Mouse (Mus musculus): Measurements from ENCODE around the gene Slc36a4. TPM values are rescaled to one million over a fixed set of nuclear protein-coding genes. Genes with fewer than 3 reads are reported as not detected.

The Slc36a4 gene
- polyA plus RNA-seq, 1 experiment from 2014 or later = 10.0 TPM

DNA sequence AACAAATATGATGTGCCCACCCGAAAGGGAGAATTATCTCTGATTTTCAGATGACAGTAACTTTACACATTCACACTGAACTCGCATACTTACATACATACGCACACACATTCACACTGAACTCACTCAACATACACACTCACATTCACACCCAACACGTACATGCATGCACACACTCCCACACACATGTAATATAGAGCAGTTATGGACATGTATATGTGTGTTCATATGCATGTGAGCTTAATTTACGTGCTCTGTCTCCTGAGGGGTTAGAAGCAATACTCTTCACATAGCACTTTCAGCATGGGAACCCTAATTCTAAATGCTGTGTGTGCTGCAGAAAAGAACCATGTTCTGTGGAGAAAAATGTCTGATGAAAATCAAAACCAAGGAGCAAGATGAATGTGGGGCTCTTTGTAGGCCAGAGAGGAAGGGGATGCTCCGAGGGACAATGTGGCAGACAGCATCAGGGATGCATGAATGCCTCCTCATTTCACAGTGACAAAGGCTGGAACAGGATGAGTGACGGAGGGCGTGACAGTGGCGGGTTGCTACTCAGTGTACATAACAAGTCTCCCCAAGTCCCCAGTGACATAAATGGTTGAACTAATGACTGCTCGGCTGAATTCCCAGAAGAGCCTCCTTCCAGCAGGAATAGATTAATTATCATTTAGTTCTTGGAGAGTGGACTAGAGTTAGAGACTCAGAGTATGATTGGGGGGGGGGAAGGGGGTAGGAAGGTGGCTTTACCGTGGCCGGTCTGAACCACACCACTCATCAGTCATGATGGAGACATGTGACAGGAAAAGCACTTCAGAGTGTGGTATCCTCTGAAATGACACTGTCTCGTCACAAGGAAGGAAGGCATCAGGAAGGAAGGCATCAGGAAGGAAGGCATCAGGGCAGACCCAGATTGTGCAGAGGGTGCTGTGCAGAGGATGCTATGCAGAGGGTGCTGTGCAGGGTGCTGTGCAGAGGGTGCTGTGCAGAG, 22.5 kb downstream of the Slc36a4 start:
- Histone ChIP-seq H3K4me3 (replicated peaks) (no peak overlapping the region), H3K9me3 (no peaks in the 10 kb centered on the region), H3K9ac (no peak overlapping the region), H3K4me2 (no peak overlapping the region), H3K36me3 (peaks cover 14% of the 10 kb centered on the region; the same call in 1 of the 2 replicates), H3K4me1 (no peaks in the 10 kb centered on the region), H3K27me3 (replicated peaks) (no peaks in the 10 kb centered on the region), H3K27ac (no peak overlapping the region)
- 75% methylated on average over 13 of the region's 13 CpGs for WGBS
- ATAC-seq (ENCODE audit: insufficient read depth, low FRiP score, low read depth) = no peak

- Histone ChIP-seq H3K4me2 (no peak overlapping the region), H3K27ac (no peak overlapping the region), H3K4me1 (no peaks in the 10 kb centered on the region), H3K9me3 (no peaks in the 10 kb centered on the region), H3K27me3 (replicated peaks) (no peaks in the 10 kb centered on the region), H3K9ac (no peak overlapping the region), H3K4me3 (replicated peaks) (no peak overlapping the region), H3K36me3 (0 out of 2 replicates have a peak, but pooled peaks cover 12% of the 10 kb centered on the region)
- WGBS = 87% methylated on average over 11 of the region's 11 CpGs
- no peak for ATAC-seq (ENCODE audit: insufficient read depth, low FRiP score, low read depth)
These were observed 24.7 kb downstream of the Slc36a4 start for GRCm38 (mm10) chr9:15734056-15734866.

- H3K36me3 ChIP-seq = 0 out of 2 replicates have a peak, but pooled peaks cover 8% of the 10 kb centered on the region
- no peak overlapping the region for H3K27ac ChIP-seq
- ATAC-seq (ENCODE audit: insufficient read depth, low FRiP score, low read depth) = no peak
- H3K4me3 ChIP-seq (replicated peaks) = no peak overlapping the region
- no peaks in the 10 kb centered on the region for H3K4me1 ChIP-seq
- H3K9ac ChIP-seq = no peak overlapping the region
- 87% methylated on average over 6 of the region's 6 CpGs for WGBS
- H3K9me3 ChIP-seq = no peaks in the 10 kb centered on the region
- H3K4me2 ChIP-seq = no peak overlapping the region
- H3K27me3 ChIP-seq (replicated peaks) = no peaks in the 10 kb centered on the region
These were observed 25.3 kb downstream of the Slc36a4 start for GRCm38 (mm10) chr9:15734867-15735131.

DNA sequence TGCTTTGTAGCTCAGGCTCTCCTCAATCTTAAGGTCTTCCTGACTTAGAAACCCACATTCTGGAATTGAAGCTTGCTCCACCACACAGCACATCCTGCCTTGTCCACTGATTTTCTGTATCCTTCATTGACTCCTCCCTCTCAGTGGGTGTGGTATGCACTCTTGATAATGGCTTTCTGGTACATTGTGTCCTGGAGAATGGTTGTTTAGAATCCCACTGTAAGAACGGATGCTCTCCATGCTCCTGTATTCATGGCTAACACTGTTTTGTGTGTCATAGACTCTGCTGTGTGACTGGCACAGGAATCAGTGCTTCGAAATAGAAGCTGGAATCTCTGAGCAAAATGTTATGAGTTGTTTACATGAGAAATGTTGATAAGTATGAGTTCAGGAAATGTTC, 28.0 kb downstream of the Slc36a4 start:
- WGBS = 81% methylated on average over 2 of the region's 2 CpGs
- no peak for ATAC-seq (ENCODE audit: insufficient read depth, low FRiP score, low read depth)
- no peak overlapping the region for H3K27ac ChIP-seq
- no peaks in the 10 kb centered on the region for H3K4me1 ChIP-seq
- H3K9ac ChIP-seq = no peak overlapping the region
- H3K4me2 ChIP-seq = no peak overlapping the region
- H3K36me3 ChIP-seq = 0 out of 2 replicates have a peak, but pooled peaks cover 7% of the 10 kb centered on the region
- no peak overlapping the region for H3K4me3 ChIP-seq (replicated peaks)
- no peaks in the 10 kb centered on the region for H3K9me3 ChIP-seq
- no peaks in the 10 kb centered on the region for H3K27me3 ChIP-seq (replicated peaks)

- no peak overlapping the region for H3K9ac ChIP-seq
- no peaks in the 10 kb centered on the region for H3K27me3 ChIP-seq (replicated peaks)
- H3K4me3 ChIP-seq (replicated peaks) = no peak overlapping the region
- 71% methylated on average over 4 of the region's 4 CpGs for WGBS
- no peak overlapping the region for H3K27ac ChIP-seq
- H3K9me3 ChIP-seq = no peaks in the 10 kb centered on the region
- no peaks in the 10 kb centered on the region for H3K4me1 ChIP-seq
- no peak for ATAC-seq (ENCODE audit: insufficient read depth, low FRiP score, low read depth)
- H3K36me3 ChIP-seq = 0 out of 2 replicates have a peak, but pooled peaks cover 7% of the 10 kb centered on the region
- no peak overlapping the region for H3K4me2 ChIP-seq
These were observed 31.9 kb downstream of the Slc36a4 start for GRCm38 (mm10) chr9:15741428-15741827.

DNA sequence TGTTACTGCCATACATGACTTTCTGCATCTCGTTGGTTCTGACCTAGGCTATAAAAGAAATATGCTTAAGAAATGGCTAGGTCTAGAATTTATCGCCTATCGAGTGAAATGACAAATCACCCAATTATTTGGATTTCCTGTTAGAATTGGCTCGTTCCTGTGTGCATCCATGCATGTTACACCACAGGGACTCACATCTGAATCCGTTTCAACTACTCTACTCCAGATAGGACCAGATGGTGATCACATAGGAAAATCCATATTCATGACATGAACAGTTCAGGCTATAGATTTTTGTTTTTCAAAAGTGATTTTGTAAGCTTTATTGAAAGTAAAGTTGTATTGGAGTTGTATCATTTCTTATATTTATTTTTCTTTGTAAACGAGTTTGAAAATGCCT, 32.4 kb downstream of the Slc36a4 start:
- H3K4me3 ChIP-seq (replicated peaks) = no peak overlapping the region
- ATAC-seq (ENCODE audit: insufficient read depth, low FRiP score, low read depth) = no peak
- 76% methylated on average over 6 of the region's 6 CpGs for WGBS

DNA sequence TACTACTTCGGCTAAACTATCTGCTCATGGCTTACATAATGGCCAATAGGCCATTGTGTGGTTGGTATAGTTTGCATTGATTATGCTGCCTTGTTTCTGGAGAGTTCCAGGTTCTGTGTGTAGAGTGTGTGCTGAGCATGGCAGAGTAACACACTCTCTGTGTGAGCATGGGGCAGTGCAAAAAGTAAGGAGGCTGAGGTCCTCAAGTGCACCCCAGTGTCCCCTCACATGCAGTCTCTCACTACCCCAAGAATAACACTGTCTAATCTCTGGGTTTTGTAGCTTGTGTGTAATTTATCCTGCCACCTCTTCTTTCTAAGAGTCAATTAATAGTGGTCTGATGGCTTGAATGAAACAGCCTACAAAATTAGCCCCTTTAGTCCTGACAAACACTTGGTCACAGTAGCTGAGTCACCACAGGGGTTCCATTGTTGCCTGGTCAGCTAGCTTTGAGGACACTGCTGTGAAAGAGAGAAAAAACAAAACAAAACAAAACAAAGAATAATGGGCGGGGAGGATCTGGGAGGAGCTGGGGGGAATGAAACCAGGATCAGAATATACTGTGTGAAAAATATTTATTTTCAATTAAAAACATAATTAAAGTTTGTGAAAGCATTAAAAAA, 36.6 kb downstream of the Slc36a4 start:
- Histone ChIP-seq H3K27me3 (replicated peaks) (no peaks in the 10 kb centered on the region), H3K27ac (no peak overlapping the region), H3K9ac (no peak overlapping the region), H3K4me2 (no peak overlapping the region), H3K9me3 (no peaks in the 10 kb centered on the region), H3K4me1 (no peaks in the 10 kb centered on the region), H3K4me3 (replicated peaks) (no peak overlapping the region), H3K36me3 (no peaks in the 10 kb centered on the region)
- ATAC-seq (ENCODE audit: insufficient read depth, low FRiP score, low read depth) = no peak
- WGBS = 68% methylated on average over 2 of the region's 2 CpGs

More for the DNA sequence above, 32.4 kb downstream of the Slc36a4 start:
- Histone ChIP-seq H3K36me3 (0 out of 2 replicates have a peak, but pooled peaks cover 7% of the 10 kb centered on the region), H3K9me3 (no peaks in the 10 kb centered on the region), H3K27ac (no peak overlapping the region), H3K4me1 (no peaks in the 10 kb centered on the region), H3K27me3 (replicated peaks) (no peaks in the 10 kb centered on the region), H3K9ac (no peak overlapping the region), H3K4me2 (no peak overlapping the region)

DNA sequence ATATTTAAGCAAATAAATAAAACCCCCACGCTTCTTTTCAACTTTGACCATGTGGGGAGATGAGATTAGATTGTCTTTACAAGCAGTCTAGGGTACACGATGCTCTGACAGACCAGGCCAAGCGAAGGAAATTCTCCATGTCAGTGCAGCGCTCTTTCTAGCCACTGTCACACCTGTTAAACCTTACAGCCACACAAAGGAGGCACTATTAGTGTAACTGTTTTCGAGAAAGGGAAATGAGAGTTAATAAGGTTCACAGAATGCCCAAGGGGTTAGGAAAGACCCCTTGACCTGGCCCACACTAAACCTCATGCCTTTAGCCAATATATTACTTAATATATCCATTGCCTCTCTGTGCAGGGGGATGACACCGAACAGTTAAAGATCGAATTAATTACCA, 37.1 kb downstream of the Slc36a4 start:
- H3K27ac ChIP-seq = no peak overlapping the region
- no peak overlapping the region for H3K9ac ChIP-seq
- H3K9me3 ChIP-seq = no peaks in the 10 kb centered on the region
- no peaks in the 10 kb centered on the region for H3K4me1 ChIP-seq
- ATAC-seq (ENCODE audit: insufficient read depth, low FRiP score, low read depth) = no peak
- no peaks in the 10 kb centered on the region for H3K36me3 ChIP-seq
- WGBS = 65% methylated on average over 7 of the region's 7 CpGs
- no peak overlapping the region for H3K4me3 ChIP-seq (replicated peaks)
- no peaks in the 10 kb centered on the region for H3K27me3 ChIP-seq (replicated peaks)
- H3K4me2 ChIP-seq = no peak overlapping the region

DNA sequence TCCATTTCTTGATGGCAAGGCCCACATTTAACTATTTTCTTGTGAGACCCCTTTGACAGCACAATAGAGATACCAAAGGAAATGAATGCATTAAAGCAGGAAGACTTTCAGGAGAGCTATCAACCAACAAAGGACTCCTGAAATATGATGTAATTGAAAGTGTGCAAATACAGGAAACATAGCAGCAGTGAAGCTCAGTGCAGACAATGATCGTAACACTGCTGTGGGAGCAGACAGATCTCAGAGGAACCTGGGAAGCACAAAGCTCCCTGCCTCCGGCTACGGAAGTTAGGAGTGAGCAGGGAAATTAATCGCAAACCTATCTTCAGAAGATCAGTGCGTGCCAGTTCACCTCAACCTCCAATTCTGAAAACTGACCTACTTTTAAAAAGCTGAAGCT, 38.8 kb downstream of the Slc36a4 start:
- Histone ChIP-seq H3K27ac (no peak overlapping the region), H3K4me2 (no peak overlapping the region), H3K36me3 (no peaks in the 10 kb centered on the region), H3K9ac (no peak overlapping the region), H3K9me3 (no peaks in the 10 kb centered on the region), H3K27me3 (replicated peaks) (no peaks in the 10 kb centered on the region), H3K4me1 (no peaks in the 10 kb centered on the region), H3K4me3 (replicated peaks) (no peak overlapping the region)
- no peak for ATAC-seq (ENCODE audit: insufficient read depth, low FRiP score, low read depth)
- 68% methylated on average over 5 of the region's 5 CpGs for WGBS

DNA sequence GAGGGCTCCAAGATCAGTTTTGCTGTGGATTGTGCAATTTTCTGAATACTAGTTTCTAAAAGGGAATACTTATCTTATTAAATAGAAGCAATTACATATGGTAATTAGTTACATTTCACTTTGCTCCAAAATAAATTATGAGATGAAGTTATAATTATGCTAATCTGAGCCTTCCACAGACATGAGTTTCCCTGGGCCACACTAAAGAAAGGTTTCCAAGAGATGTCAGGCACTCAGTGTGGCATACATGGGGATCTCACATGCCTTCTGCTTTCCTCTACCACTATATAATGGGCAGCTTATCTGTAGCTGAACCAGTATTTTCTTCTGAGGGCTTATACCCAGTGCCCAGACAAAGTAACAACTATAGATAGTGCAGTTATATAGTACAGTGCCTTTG, 49.8 kb downstream of the Slc36a4 start:
- H3K36me3 ChIP-seq = no peaks in the 10 kb centered on the region
- no peaks in the 10 kb centered on the region for H3K27me3 ChIP-seq (replicated peaks)
- no peak overlapping the region for H3K27ac ChIP-seq
- ATAC-seq (ENCODE audit: insufficient read depth, low FRiP score, low read depth) = no peak
- H3K4me2 ChIP-seq = no peak overlapping the region
- no peaks in the 10 kb centered on the region for H3K9me3 ChIP-seq
- H3K4me3 ChIP-seq (replicated peaks) = no peak overlapping the region
- no peak overlapping the region for H3K9ac ChIP-seq
- H3K4me1 ChIP-seq = no peaks in the 10 kb centered on the region

- Histone ChIP-seq H3K9ac (no peak overlapping the region), H3K4me3 (replicated peaks) (no peak overlapping the region), H3K9me3 (no peaks in the 10 kb centered on the region), H3K27me3 (replicated peaks) (no peaks in the 10 kb centered on the region), H3K4me1 (no peaks in the 10 kb centered on the region), H3K4me2 (no peak overlapping the region), H3K27ac (no peak overlapping the region), H3K36me3 (no peaks in the 10 kb centered on the region)
- ATAC-seq (ENCODE audit: insufficient read depth, low FRiP score, low read depth) = no peak
- WGBS = 55% methylated on average over 5 of the region's 5 CpGs
These were observed 56.8 kb downstream of the Slc36a4 start for GRCm38 (mm10) chr9:15766379-15766778.

DNA sequence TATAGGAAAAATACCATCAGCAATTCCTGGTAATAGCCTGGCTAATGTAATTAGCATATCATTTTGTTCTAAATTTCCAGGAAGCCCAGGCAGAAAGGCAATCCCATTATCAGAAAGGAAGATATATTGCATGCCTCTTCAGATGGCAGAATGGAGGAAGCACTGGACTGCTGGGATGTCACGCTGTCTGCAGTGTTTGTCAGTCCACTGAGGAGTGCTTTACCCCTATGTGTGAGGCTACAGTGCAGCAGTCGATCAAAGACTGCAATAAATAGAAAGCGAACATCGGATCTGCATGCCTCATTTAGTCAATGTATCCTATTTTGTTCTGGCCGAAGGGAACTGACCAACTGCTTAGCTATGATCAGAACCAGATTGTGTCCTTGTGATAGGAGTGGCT, 57.3 kb downstream of the Slc36a4 start:
- no peaks in the 10 kb centered on the region for H3K9me3 ChIP-seq
- H3K4me2 ChIP-seq = no peak overlapping the region
- H3K27ac ChIP-seq = no peak overlapping the region
- no peaks in the 10 kb centered on the region for H3K27me3 ChIP-seq (replicated peaks)
- H3K9ac ChIP-seq = no peak overlapping the region
- no peaks in the 10 kb centered on the region for H3K4me1 ChIP-seq
- 78% methylated on average over 5 of the region's 5 CpGs for WGBS
- no peak overlapping the region for H3K4me3 ChIP-seq (replicated peaks)
- no peak for ATAC-seq (ENCODE audit: insufficient read depth, low FRiP score, low read depth)
- no peaks in the 10 kb centered on the region for H3K36me3 ChIP-seq
